Mouse (Mus musculus) CH12.LX (cell line): Measurements from ENCODE around the gene Pate2. TPM values are rescaled to one million over a fixed set of nuclear protein-coding genes. Genes with fewer than 3 reads are reported as not detected.
A peak's percentile ranks its signal among the peaks of the same experiment; 100 is the strongest.

Source experiments
- DNase-seq: peaks from one replicate; pipeline ENCODE4 v3.0.0-alpha.2; 2013; ENCODE audit errors: extremely low read depth
- H3K27ac ChIP-seq: 2 replicates; pipeline ENCODE4 v1.5.1; 2012; ENCODE audit warnings: low read depth, mild to moderate bottlenecking, control low read depth, moderate library complexity; ENCODE audit not compliant: insufficient read depth
- H3K27me3 ChIP-seq: replicated peaks from 2 replicates; pipeline ENCODE3; 2012; ENCODE audit warnings: inconsistent platforms
- H3K36me3 ChIP-seq, 2 experiments: replicated peaks in 1 of 2; 2 replicates each; pipeline versions ENCODE3 to v1.6.1; 2012; ENCODE audit warnings: inconsistent platforms in 1 of 2, low read length in 1 of 2, mild to moderate bottlenecking in 1 of 2, mixed read lengths in 1 of 2, moderate library complexity in 1 of 2; ENCODE audit not compliant: control insufficient read depth in 1 of 2, insufficient read depth in 1 of 2
- H3K4me1 ChIP-seq, 2 experiments: 2 replicates each; pipeline ENCODE4 v1.6.1; 2012; ENCODE audit warnings: inconsistent platforms in 1 of 2, moderate library complexity in 1 of 2; ENCODE audit not compliant: insufficient read depth in 2 of 2, control insufficient read depth in 1 of 2
- H3K4me2 ChIP-seq: 2 replicates; pipeline ENCODE4 v1.6.1; 2012; ENCODE audit warnings: low read depth, mild to moderate bottlenecking, control low read depth; ENCODE audit not compliant: poor library complexity, insufficient read depth, severe bottlenecking
- H3K4me3 ChIP-seq, 3 experiments: fragments of 150-350 bp in 1 of 3; sonication (generic) in 1 of 3; replicated peaks in 1 of 3; 2 replicates each; pipeline versions ENCODE3 to v1.5.1; 2011 to 2012; ENCODE audit warnings: low read depth in 2 of 3, low read length in 2 of 3, mild to moderate bottlenecking in 2 of 3, moderate library complexity in 2 of 3, control low read depth in 1 of 3, improper control_type of control experiment in 1 of 3, inconsistent platforms in 1 of 3, mixed read lengths in 1 of 3; ENCODE audit not compliant: poor library complexity in 1 of 3
- H3K79me2 ChIP-seq: replicated peaks from 2 replicates; pipeline ENCODE4 v1.6.1; 2012; ENCODE audit warnings: mild to moderate bottlenecking, moderate library complexity; ENCODE audit not compliant: control insufficient read depth, poor library complexity, insufficient read depth, severe bottlenecking; ENCODE audit errors: extremely low read depth
- H3K9ac ChIP-seq: 2 replicates; pipeline ENCODE4 v1.6.1; 2012; ENCODE audit warnings: low read depth, mild to moderate bottlenecking, control low read depth, moderate library complexity; ENCODE audit not compliant: insufficient read depth
- H3K9me3 ChIP-seq: replicated peaks from 2 replicates; pipeline ENCODE3; 2012; ENCODE audit warnings: low read length, inconsistent platforms, mixed read lengths
- BHLHE40 ChIP-seq: IDR thresholded peaks from 2 replicates; pipeline ENCODE4 v1.6.1; 2011; ENCODE audit warnings: mild to moderate bottlenecking, low read depth, low read length, improper control_type of control experiment
- CHD2 ChIP-seq: IDR thresholded peaks from 2 replicates; pipeline ENCODE4 v1.6.1; 2011; ENCODE audit warnings: low read length, improper control_type of control experiment
- CTCF ChIP-seq, 2 experiments: IDR thresholded peaks in 1 of 2; conservative IDR thresholded peaks in 1 of 2; 2 replicates each; pipeline ENCODE4 v1.5.1; 2011 to 2012; ENCODE audit warnings: low read depth in 2 of 2, low read length in 2 of 2, improper control_type of control experiment in 1 of 2, inconsistent platforms in 1 of 2, mild to moderate bottlenecking in 1 of 2, moderate library complexity in 1 of 2
- E2F4 ChIP-seq: IDR thresholded peaks from 2 replicates; pipeline ENCODE4 v1.6.1; 2011; ENCODE audit warnings: low read depth, low read length, improper control_type of control experiment; ENCODE audit not compliant: insufficient replicate concordance
- ETS1 ChIP-seq: conservative IDR thresholded peaks from 2 replicates; pipeline ENCODE4 v1.6.1; 2012; ENCODE audit warnings: low read depth, mild to moderate bottlenecking, inconsistent platforms, low read length, improper control_type of control experiment, moderate library complexity
- GABPA ChIP-seq: IDR thresholded peaks from 2 replicates; pipeline ENCODE4 v1.6.1; 2012; ENCODE audit warnings: low read depth, low read length, improper control_type of control experiment, inconsistent platforms; ENCODE audit not compliant: insufficient replicate concordance
- JUN ChIP-seq: IDR thresholded peaks from 2 replicates; pipeline ENCODE4 v1.6.1; 2011; ENCODE audit warnings: low read depth, mild to moderate bottlenecking, low read length, improper control_type of control experiment, moderate library complexity; ENCODE audit not compliant: insufficient read depth
- MAX ChIP-seq: IDR thresholded peaks from 2 replicates; pipeline ENCODE4 v1.6.1; 2011; ENCODE audit warnings: low read length, improper control_type of control experiment
- MAZ ChIP-seq: IDR thresholded peaks from 2 replicates; pipeline ENCODE4 v1.6.1; 2012; ENCODE audit warnings: low read depth, mild to moderate bottlenecking, inconsistent platforms, low read length, improper control_type of control experiment, moderate library complexity
- MEF2A ChIP-seq: IDR thresholded peaks from 2 replicates; pipeline ENCODE4 v1.6.1; 2014; ENCODE audit warnings: low read depth, mild to moderate bottlenecking, inconsistent platforms, low read length, improper control_type of control experiment, borderline replicate concordance
- MYC ChIP-seq: IDR thresholded peaks from 2 replicates; pipeline ENCODE4 v1.6.1; 2011; ENCODE audit warnings: low read depth, mild to moderate bottlenecking, improper control_type of control experiment, low read length
- RAD21 ChIP-seq: IDR thresholded peaks from 2 replicates; pipeline ENCODE4 v1.6.1; 2011; ENCODE audit warnings: low read depth, mild to moderate bottlenecking, low read length, improper control_type of control experiment, moderate library complexity
- RCOR1 ChIP-seq: conservative IDR thresholded peaks from 2 replicates; pipeline ENCODE4 v1.6.1; 2012; ENCODE audit warnings: low read depth, mild to moderate bottlenecking, inconsistent platforms, low read length, improper control_type of control experiment
- SMC3 ChIP-seq: IDR thresholded peaks from 2 replicates; pipeline ENCODE4 v1.6.1; 2011; ENCODE audit warnings: low read depth, low read length, improper control_type of control experiment
- TCF12 ChIP-seq: IDR thresholded peaks from 2 replicates; pipeline ENCODE4 v1.6.1; 2014; ENCODE audit warnings: low read depth, mild to moderate bottlenecking, inconsistent platforms, low read length, improper control_type of control experiment
- UBTF ChIP-seq: IDR thresholded peaks from 2 replicates; pipeline ENCODE4 v1.6.1; 2012; ENCODE audit warnings: low read depth, mild to moderate bottlenecking, inconsistent platforms, low read length, improper control_type of control experiment, moderate library complexity
- USF1 ChIP-seq: IDR thresholded peaks from 2 replicates; pipeline ENCODE4 v1.6.1; 2014; ENCODE audit warnings: low read depth, mild to moderate bottlenecking, inconsistent platforms, low read length, improper control_type of control experiment
- USF2 ChIP-seq: conservative IDR thresholded peaks from 2 replicates; pipeline ENCODE4 v1.6.1; 2011; ENCODE audit warnings: low read depth, low read length, improper control_type of control experiment
- ZKSCAN1 ChIP-seq: IDR thresholded peaks from 2 replicates; pipeline ENCODE4 v1.6.1; 2012; ENCODE audit warnings: low read depth, inconsistent platforms, low read length, improper control_type of control experiment, borderline replicate concordance
- ZMIZ1 ChIP-seq: IDR thresholded peaks from 2 replicates; pipeline ENCODE4 v1.6.1; 2012; ENCODE audit warnings: low read depth, mild to moderate bottlenecking, inconsistent platforms, low read length, improper control_type of control experiment
- ZNF384 ChIP-seq: IDR thresholded peaks from 2 replicates; pipeline ENCODE4 v1.6.1; 2012; ENCODE audit warnings: low read depth, low read length, improper control_type of control experiment, inconsistent platforms
- dilution Hi-C: fragments of 300-500 bp; cut with MboI; formaldehyde crosslinking; loops from 2 replicates; pipeline ENCODE4 v1.14.3; 2020; ENCODE audit warnings: low sequenced_read_pairs; ENCODE audit not compliant: extremely low pct_unique_long_range_greater_than_20kb, extremely low pct_ligation_motif_present
- in situ Hi-C: fragments of 300-500 bp; cut with MboI; formaldehyde crosslinking; loops from 3 replicates; pipeline ENCODE4 v1.14.3; 2019; ENCODE audit warnings: low sequenced_read_pairs, low pct_ligation_motif_present, low pct_unique_long_range_greater_than_20kb, mixed read lengths
- polyA plus RNA-seq: library from polyadenylated mRNA; unstranded; fragments of >175 nt; gene quantifications from 2 replicates; pipeline ENCODE4 v1.2.1, GENCODE M21; 2012; ENCODE audit warnings: low read depth; ENCODE audit not compliant: insufficient read length
- total RNA-seq, 2 experiments: library from RNA; depleted of rRNA; stranded (reverse); fragments of 300-350 nt in 1 of 2; fragments of >200 nt in 1 of 2; gene quantifications; 2 replicates each; pipeline ENCODE4 v1.2.3; 2012 to 2014

The Pate2 gene
- total and polyA plus RNA-seq, 3 experiments = 0.24 to 1.0 (median 0.41) TPM

- Histone ChIP-seq H3K4me2 (no peak within 1 kb of the TSS), H3K4me3 (no peak within 1 kb of the TSS), H3K27ac (no peak within 1 kb of the TSS), H3K79me2 (no peaks in the 10 kb centered on the region), H3K27me3 (no peaks in the 10 kb centered on the region), H3K9ac (no peak within 1 kb of the TSS), H3K4me1 (peaks cover 0 to 6% of the 10 kb centered on the region in 2 experiments; a peak in 2 of 4 replicates), H3K36me3 (no peaks in the 10 kb centered on the region), H3K9me3 (no peaks in the 10 kb centered on the region)
- dilution Hi-C loops (no loop called here), in situ Hi-C loops (no loop called here)
- TF ChIP-seq BHLHE40 (no peak), CHD2 (no peak), SMC3 (no peak), JUN (no peak), MAX (no peak), MAZ (no peak), ZKSCAN1 (no peak), USF2 (no peak), ZMIZ1 (no peak), CTCF (conservative IDR thresholded peaks at IDR 0.05 in 1 of 2, IDR thresholded peaks at IDR 0.05 in 1 of 2; ENCODE audit: low read depth in 2 of 2, low read length in 2 of 2) (no peak), E2F4 (no peak), TCF12 (no peak), RCOR1 (no peak), MEF2A (no peak), USF1 (no peak), GABPA (no peak), ZNF384 (no peak), MYC (no peak), RAD21 (no peak), UBTF (no peak)
- DNase-seq = no peak
Measured at GRCm38 (mm10) chr9:35611841-35612240, 41.8 kb downstream of the Pate2 start, which contains the start of gene Pate4. Gene Pate4 (minus strand): TSS chr9:35611941.

GRCm38 (mm10) chr9:35614005-35614404 is 43.9 kb downstream of the Pate2 start:
- H3K4me3 ChIP-seq = no peak overlapping the region
- no peaks in the 10 kb centered on the region for H3K27me3 ChIP-seq
- TF ChIP-seq ETS1 (no peak), CTCF (conservative IDR thresholded peaks at IDR 0.05 in 1 of 2, IDR thresholded peaks at IDR 0.05 in 1 of 2; ENCODE audit: low read depth in 2 of 2, low read length in 2 of 2) (peak in 1 of 2 experiments; percentile 65; a peak in 2 of 4 replicates), RAD21 (peak; percentile 62), SMC3 (peak; percentile 57)
- H3K36me3 ChIP-seq = no peaks in the 10 kb centered on the region
- H3K9me3 ChIP-seq = no peaks in the 10 kb centered on the region
- no peak overlapping the region for H3K9ac ChIP-seq
- dilution Hi-C loops = no loop called here
- H3K27ac ChIP-seq = no peak overlapping the region
- no peak overlapping the region for H3K4me2 ChIP-seq
- H3K79me2 ChIP-seq = no peaks in the 10 kb centered on the region
- H3K4me1 ChIP-seq = peaks cover 0 to 9% of the 10 kb centered on the region in 2 experiments; a peak in 2 of 4 replicates
- in situ Hi-C loops = no loop called here
- peak; percentile 16 for DNase-seq
